Mouse (Mus musculus): ENCODE measurements around the gene Plxnb2.
A peak's percentile ranks its signal among the peaks of the same experiment; 100 is the strongest.

The Plxnb2 gene

GRCm38 (mm10) chr15:89179630-89179964, 991 bp downstream of the Plxnb2 start:
- no peak for DNase-seq (ENCODE audit: low spot score in 2 of 2)

GRCm38 (mm10) chr15:89178954-89179629, 1.5 kb downstream of the Plxnb2 start:
- DNase-seq (ENCODE audit: low spot score in 2 of 2) = no peak

- DNase-seq (ENCODE audit: low spot score in 2 of 2) = no peak
These were observed 2.2 kb downstream of the Plxnb2 start for GRCm38 (mm10) chr15:89178260-89178860.

GRCm38 (mm10) chr15:89177576-89178259, 2.9 kb downstream of the Plxnb2 start:
- no peak for DNase-seq (ENCODE audit: low spot score in 2 of 2)

GRCm38 (mm10) chr15:89177121-89177520, 3.5 kb downstream of the Plxnb2 start:
- peak in 1 of 2 experiments; percentile 55 for DNase-seq (ENCODE audit: low spot score in 2 of 2)

GRCm38 (mm10) chr15:89175411-89176155, 5.0 kb downstream of the Plxnb2 start:
- no peak for DNase-seq (ENCODE audit: low spot score in 2 of 2)

GRCm38 (mm10) chr15:89174889-89175339, 5.7 kb downstream of the Plxnb2 start:
- DNase-seq (ENCODE audit: low spot score in 2 of 2) = no peak

- DNase-seq (ENCODE audit: low spot score in 2 of 2) = no peak
These were observed 6.7 kb downstream of the Plxnb2 start for GRCm38 (mm10) chr15:89173906-89174214.

GRCm38 (mm10) chr15:89173024-89173905, 7.3 kb downstream of the Plxnb2 start:
- peak in 1 of 2 experiments; percentile 41 for DNase-seq (ENCODE audit: low spot score in 2 of 2)

- no peak for DNase-seq (ENCODE audit: low spot score in 2 of 2)
These were observed 8.2 kb downstream of the Plxnb2 start for GRCm38 (mm10) chr15:89172276-89172935.

GRCm38 (mm10) chr15:89171526-89172051, 9.0 kb downstream of the Plxnb2 start:
- no peak for DNase-seq (ENCODE audit: low spot score in 2 of 2)

- DNase-seq (ENCODE audit: low spot score in 2 of 2) = no peak
These were observed 10.5 kb downstream of the Plxnb2 start for GRCm38 (mm10) chr15:89170102-89170501.

GRCm38 (mm10) chr15:89169431-89169830, 11.2 kb downstream of the Plxnb2 start:
- peak; percentile 79 to 85 for DNase-seq (ENCODE audit: low spot score in 2 of 2)

GRCm38 (mm10) chr15:89168922-89169321, 11.7 kb downstream of the Plxnb2 start:
- no peak for DNase-seq (ENCODE audit: low spot score in 2 of 2)

- no peak for DNase-seq (ENCODE audit: low spot score in 2 of 2)
These were observed 15.1 kb downstream of the Plxnb2 start for GRCm38 (mm10) chr15:89165478-89165877.

GRCm38 (mm10) chr15:89161397-89161796, 19.2 kb downstream of the Plxnb2 start:
- DNase-seq (ENCODE audit: low spot score in 2 of 2) = no peak

- no peak for DNase-seq (ENCODE audit: low spot score in 2 of 2)
These were observed 22.1 kb downstream of the Plxnb2 start for GRCm38 (mm10) chr15:89158516-89158915.

GRCm38 (mm10) chr15:89157954-89158353, 22.6 kb downstream of the Plxnb2 start:
- DNase-seq (ENCODE audit: low spot score in 2 of 2) = no peak

- DNase-seq (ENCODE audit: low spot score in 2 of 2) = no peak
These were observed 28.3 kb downstream of the Plxnb2 start for GRCm38 (mm10) chr15:89152312-89152711.

GRCm38 (mm10) chr15:89150041-89150390, 30.6 kb downstream of the Plxnb2 start:
- no peak for DNase-seq (ENCODE audit: low spot score in 2 of 2)

All from frontal cortex, postnatal 36 days (tissue).